Mouse (Mus musculus) embryonic fibroblast, embryonic 13.5 days (primary cell): ENCODE measurements around the gene Etnppl. TPM values are rescaled to one million over a fixed set of nuclear protein-coding genes. Genes with fewer than 3 reads are reported as not detected.

Source experiments
- H3K27ac ChIP-seq: 2 replicates; pipeline ENCODE4 v1.5.1; 2012; ENCODE audit warnings: low read length, control low read depth, inconsistent platforms; ENCODE audit not compliant: insufficient read depth
- H3K4me1 ChIP-seq: 2 replicates; pipeline ENCODE4 v1.6.1; 2011; ENCODE audit warnings: low read length; ENCODE audit not compliant: control insufficient read depth, insufficient read depth
- H3K4me3 ChIP-seq: 2 replicates; pipeline ENCODE4 v1.5.1; 2011; ENCODE audit warnings: mild to moderate bottlenecking, control low read depth, low read length; ENCODE audit not compliant: insufficient read depth
- CTCF ChIP-seq: IDR thresholded peaks from 2 replicates; pipeline ENCODE4 v1.5.1; 2011; ENCODE audit warnings: mild to moderate bottlenecking, control low read depth, low read length, moderate library complexity, borderline replicate concordance; ENCODE audit not compliant: insufficient read depth
- POLR2A ChIP-seq: IDR thresholded peaks from 2 replicates; pipeline ENCODE4 v1.6.1; 2011; ENCODE audit warnings: low read depth, mild to moderate bottlenecking, control low read depth, low read length, moderate library complexity
- polyA plus RNA-seq: library from polyadenylated mRNA; stranded (reverse); fragments of >200 nt; gene quantifications from 2 replicates; pipeline ENCODE4 v1.2.4, GENCODE M21; 2011; ENCODE audit warnings: low read depth; ENCODE audit not compliant: missing spikeins, insufficient read length

Gene Etnppl
- polyA plus RNA-seq, 1 experiment = not detected

DNA sequence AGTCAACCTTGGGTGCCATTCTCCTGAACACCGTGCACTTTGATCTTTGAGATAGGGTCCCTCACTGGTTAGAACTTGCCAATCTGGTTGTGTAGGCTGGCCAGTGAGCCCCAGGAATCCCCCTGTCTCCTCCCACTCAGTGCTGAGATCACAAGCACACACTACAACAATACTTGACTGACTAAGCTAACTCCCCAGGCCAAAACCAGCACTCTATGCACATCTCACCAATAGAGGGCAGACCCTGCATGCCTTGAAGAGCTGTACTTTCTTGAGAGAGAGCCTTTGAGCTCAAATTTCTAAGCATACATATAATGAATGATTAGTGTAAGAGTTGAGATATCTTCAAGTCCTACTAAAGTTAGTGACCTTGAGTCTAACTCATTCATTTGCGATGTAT is 9.3 kb upstream of the Etnppl start:
- Histone ChIP-seq H3K4me3 (no peak overlapping the region), H3K4me1 (no peaks in the 10 kb centered on the region), H3K27ac (no peak overlapping the region)
- no peak for TF ChIP-seq POLR2A
- peak; percentile 30; the same call in 1 of the 2 replicates for TF ChIP-seq CTCF

DNA sequence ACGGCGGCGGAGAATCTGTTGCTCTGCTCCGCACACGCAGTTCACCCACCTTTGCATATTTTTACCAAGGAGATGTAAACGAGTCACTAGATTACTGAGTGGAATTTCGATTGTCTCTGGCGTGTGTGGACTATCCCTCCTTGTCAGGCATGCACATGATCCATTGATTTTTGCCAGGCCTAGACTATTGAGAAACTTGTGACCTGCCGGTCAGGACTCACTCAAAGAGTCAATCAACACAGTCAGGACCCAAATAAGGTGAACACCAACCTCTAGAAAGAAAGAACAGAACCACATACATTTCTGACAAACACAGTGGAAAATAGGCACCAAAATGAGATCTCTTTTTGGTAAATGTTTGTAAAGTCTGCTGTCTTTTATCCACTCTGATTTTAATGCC is 2.8 kb upstream of the Etnppl start:
- Histone ChIP-seq H3K4me3 (no peak overlapping the region), H3K27ac (no peak overlapping the region), H3K4me1 (no peaks in the 10 kb centered on the region)
- TF ChIP-seq POLR2A (no peak), CTCF (no peak)

DNA sequence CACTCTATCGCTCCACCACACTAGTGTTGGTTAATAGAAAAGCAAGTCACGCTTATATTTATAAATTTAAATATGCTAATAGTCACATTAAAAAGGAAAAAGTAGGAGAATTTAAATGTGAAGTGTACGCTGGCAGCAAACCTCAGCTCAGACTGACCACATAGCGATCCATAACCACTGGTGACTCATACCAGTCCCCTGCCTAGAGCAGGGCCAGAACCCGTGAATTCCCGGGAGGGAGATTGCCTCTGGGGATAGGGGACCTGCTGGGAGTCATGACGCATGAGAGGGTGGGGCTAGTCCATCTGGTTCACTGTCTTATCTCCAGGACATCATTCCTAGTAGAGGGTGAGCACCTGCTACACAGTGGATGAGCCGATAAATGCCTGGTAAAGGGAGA is 1.6 kb upstream of the Etnppl start:
- H3K4me3 ChIP-seq = no peak overlapping the region
- H3K27ac ChIP-seq = no peak overlapping the region
- TF ChIP-seq POLR2A (no peak), CTCF (no peak)
- H3K4me1 ChIP-seq = no peaks in the 10 kb centered on the region

DNA sequence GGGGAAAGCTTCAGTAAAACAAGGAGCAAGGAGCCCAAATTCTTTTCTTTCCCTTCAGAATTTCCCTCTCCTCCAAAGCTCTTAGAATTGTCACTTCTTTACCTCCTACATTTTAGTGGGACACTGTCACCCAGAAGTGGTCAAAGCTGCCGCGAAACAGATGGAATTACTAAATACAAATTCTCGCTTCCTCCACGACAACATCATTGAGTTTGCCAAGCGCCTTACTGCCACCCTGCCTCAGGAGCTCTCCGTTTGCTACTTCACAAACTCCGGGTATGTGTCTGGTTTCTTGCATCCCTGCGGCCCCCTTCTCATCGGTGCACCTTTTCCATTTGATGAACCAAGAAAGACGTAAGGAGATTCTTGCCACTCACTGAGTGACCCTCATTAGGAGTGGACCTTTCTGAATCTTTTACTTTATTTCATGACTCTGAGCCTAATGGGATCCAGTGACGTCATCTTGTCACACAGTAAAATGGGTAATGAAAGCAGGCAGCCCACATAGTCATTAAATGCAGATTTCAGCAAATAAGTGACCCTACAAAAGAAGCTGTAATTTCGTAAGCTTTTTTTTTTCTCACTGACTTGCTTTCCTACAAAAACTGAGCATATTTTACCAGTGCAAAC is 3.4 kb downstream of the Etnppl start:
- H3K4me1 ChIP-seq = no peaks in the 10 kb centered on the region
- no peak overlapping the region for H3K27ac ChIP-seq

DNA sequence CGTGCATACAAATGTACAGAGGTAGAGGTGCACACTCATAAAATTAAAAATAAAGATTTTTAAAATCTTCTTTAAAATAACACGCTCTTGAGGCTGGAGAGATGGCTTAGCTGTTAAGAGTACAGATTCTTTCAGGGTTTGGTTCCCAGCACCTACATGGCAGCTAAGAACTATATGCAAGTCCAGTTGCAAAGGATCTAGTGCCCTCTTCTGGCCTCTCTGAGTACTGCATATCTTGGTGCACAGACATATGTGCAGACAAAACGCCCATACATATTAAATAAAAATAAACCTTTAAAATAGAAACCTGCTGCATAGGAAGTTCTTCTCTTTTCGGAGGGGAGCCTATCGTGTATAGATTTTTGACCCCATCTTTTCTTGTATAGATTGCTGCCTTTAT is 11.1 kb downstream of the Etnppl start:
- TF ChIP-seq CTCF (no peak), POLR2A (no peak)
- no peak overlapping the region for H3K4me3 ChIP-seq
- no peak overlapping the region for H3K27ac ChIP-seq
- no peaks in the 10 kb centered on the region for H3K4me1 ChIP-seq

More for the DNA sequence above, 3.4 kb downstream of the Etnppl start:
- TF ChIP-seq POLR2A = no peak
- TF ChIP-seq CTCF = no peak
- no peak overlapping the region for H3K4me3 ChIP-seq

DNA sequence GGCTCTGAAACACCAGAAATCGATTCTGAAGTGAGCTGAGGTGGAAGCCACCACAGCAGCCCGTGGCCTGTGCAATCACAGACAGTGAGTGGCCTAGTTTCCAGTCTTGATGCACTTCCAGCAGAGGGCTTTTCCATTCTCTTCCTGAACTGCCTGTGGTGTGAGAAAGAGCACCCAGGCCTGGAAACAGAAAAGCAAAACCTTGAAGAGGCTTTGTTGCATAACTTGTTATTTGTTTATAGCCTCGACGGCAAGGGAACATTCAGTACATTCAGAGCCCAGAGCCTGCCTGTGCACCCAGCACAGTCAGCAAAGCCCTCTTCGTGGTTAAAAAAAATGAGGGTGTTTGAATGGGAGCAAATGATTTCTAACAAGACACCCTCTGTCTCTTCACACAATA is 16.6 kb downstream of the Etnppl start:
- no peak overlapping the region for H3K27ac ChIP-seq

DNA sequence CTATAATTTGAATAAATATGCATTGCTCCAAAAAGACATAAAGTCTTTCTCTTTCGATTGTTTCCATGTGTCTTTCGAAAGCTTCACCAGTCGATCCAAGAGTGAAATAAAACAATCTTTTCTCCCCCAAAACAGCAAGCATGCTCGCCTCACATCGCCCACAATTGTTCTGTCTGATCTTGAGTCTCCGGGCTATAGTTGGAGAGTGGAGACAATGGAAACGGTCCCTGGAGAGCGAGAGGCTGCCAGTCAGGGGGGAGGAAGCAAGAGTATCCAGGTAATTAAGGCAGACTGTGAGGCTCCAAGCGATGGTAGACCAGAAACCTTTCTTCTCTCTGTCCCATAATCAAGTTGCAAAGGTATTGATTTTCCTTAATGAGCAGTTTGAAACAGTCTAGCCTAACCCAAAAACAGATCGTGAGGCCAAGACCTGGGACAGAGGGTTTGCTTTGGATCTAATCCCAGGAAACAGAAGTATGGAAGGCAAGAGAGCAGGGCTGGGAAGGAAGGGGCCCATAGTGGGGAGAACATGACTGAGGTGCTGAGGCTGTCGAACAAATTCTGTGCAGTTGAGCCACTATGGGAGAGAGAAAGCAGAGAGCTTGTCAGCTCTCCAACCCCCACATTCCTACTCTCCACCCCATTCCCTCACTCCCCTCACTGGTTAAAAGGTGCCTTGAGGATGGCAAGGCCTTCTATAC is 29.0 kb downstream of the Etnppl start:
- Histone ChIP-seq H3K4me3 (no peak overlapping the region), H3K27ac (peak overlapping the region; percentile 27; the same call in 1 of the 2 replicates), H3K4me1 (no peaks in the 10 kb centered on the region)
- TF ChIP-seq CTCF = no peak
- no peak for TF ChIP-seq POLR2A

More for the DNA sequence above, 16.6 kb downstream of the Etnppl start:
- Histone ChIP-seq H3K4me3 (no peak overlapping the region), H3K4me1 (no peaks in the 10 kb centered on the region)
- TF ChIP-seq CTCF (no peak), POLR2A (no peak)

DNA sequence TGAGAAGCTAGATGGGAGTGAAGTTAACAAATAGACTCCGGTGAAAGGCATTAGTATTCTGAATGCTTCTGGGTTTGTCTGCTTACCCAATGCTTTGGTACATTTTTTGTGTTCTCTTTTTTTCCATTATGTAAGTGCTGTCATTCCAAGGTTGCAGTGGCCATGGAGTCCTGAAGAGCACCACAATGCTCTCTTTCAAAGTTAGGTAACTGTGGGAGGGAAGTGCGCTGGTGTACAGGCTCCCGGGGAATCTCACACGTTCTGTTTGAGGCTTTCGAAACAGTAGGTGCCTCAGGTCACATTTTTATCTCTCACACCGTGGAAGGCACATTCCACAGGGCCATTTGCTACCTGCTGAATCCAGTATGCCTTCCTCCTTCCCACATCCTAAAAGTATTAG is 32.3 kb downstream of the Etnppl start:
- Histone ChIP-seq H3K4me1 (no peaks in the 10 kb centered on the region), H3K27ac (no peak overlapping the region), H3K4me3 (no peak overlapping the region)
- no peak for TF ChIP-seq CTCF
- no peak for TF ChIP-seq POLR2A

DNA sequence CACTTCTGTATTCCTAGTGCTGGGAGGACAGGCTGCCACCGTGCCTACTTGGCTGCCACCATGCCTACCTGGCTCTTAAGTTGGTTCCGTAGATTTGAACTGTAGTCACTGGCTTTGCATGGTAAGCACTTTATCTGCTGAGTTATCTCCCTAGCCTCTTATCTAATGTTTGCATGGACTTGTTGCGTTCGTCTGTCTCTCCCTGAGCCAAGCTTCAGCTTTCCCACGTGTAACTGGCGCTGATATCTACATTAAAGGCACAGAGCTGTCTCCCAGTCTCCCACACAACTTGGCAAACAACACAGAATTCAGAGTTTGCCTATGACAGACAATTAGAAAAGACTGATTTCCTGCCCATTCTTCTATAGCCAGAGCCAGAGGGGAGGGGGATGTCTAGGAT is 43.4 kb downstream of the Etnppl start:
- H3K4me3 ChIP-seq = no peak overlapping the region
- no peaks in the 10 kb centered on the region for H3K4me1 ChIP-seq
- no peak overlapping the region for H3K27ac ChIP-seq
- TF ChIP-seq POLR2A (no peak), CTCF (no peak)

DNA sequence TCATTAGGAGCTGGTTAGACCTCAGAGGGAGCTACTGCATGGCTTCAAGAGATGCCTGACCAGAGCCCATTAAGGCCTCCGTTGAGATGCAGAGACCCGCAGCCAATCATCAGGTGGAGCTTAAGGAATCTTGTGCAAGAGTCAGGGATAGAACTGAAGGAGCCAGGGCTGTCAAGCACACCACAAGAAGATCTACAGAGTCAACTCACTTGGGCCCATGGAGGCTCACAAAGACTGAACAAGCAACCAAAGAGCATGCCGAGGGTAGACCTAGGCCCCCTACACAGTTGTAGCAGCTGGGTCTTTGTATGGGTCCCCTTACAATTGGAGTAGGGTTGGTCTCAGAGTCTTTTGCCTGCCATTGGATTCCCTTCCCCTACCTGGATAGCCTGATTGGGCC is 45.2 kb downstream of the Etnppl start:
- Histone ChIP-seq H3K4me1 (no peaks in the 10 kb centered on the region), H3K27ac (no peak overlapping the region), H3K4me3 (no peak overlapping the region)
- TF ChIP-seq POLR2A (no peak), CTCF (no peak)

DNA sequence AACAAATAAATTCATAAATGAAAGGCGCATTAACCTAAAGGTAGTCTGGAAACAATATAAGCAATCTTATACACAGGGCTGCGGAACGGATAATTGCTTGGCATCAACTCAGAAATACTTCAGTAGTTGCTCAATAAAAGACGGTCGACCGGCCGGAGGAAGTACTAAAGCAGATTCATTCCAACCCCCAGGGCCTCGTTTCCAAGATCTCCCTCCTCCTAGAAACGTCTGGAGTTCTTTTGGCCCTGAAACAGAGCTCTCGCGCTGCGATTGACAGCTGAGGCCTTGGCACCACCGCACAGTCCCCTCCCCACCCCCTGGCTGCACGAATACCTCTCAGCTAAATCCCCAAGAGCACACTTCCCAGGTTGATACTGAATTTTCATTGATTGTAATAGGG is 54.0 kb downstream of the Etnppl start:
- TF ChIP-seq CTCF (no peak), POLR2A (no peak)
- H3K27ac ChIP-seq = no peak overlapping the region
- no peaks in the 10 kb centered on the region for H3K4me1 ChIP-seq
- no peak overlapping the region for H3K4me3 ChIP-seq
